Mouse (Mus musculus) frontal cortex, postnatal 36 days (tissue): ENCODE measurements around the gene Camta2.

Experiments used
- DNase-seq, 2 experiments: peaks; one replicate each; pipeline ENCODE4 v3.0.0; 2022; ENCODE audit warnings: low spot score in 2 of 2

Camta2 gene

DNA sequence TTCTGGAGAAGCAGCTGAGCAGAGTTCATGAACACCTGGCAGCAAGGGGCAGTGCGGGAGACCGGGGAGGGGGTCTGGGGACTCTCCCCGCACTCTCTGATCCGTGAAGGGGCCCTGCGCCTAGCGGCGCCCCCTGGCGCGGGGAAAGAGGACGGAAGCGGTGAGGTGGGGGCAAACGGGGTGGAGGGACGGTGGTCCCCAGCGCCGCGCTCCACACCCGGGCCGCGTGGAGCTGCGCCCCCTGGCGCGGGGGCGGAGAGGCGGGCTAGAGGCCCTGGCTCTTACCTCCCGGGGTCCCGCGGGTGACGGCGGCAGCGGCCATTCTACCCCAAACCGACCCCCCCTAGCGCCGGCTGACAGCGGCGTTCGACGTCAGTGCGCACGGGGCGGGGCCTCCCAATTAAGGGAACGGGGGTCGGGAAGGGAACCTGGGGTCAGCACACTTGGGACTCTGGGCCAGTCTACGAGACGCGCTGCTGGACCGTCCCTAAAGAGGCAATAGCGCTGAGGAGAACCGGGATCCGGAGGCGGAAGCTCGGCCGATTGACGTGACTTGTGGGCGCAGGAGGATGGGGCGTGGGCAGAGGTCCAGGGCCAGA is at the start of gene Camta2:
Camta2 (minus strand) TSS at position 505 of the 599 bp plus-strand sequence.
- peak; percentile 85 to 87 for DNase-seq

DNA sequence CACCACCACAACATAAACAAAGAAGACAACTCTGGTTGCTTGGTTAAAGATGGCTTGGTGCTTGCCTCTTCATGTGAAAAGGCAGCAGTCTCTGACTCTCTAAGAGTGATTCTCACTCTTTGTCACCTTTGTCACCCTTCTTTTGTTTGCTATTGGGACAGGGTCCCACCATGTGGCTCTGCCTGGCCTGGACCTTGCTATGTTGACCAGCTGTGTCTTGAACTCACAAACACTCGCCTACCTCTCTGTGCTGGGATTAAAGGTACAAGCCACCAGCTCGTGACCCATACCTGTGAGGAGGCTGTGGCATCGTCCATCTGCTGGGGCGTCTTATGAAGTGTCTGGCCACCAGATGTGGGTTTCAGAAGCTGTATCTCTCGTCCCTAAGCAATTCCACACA is 45.4 kb upstream of the Camta2 start:
- DNase-seq: no peak

GRCm38 (mm10) chr11:70731178-70731577 is 43.3 kb upstream of the Camta2 start:
- peak; percentile 49 to 66 for DNase-seq

DNA sequence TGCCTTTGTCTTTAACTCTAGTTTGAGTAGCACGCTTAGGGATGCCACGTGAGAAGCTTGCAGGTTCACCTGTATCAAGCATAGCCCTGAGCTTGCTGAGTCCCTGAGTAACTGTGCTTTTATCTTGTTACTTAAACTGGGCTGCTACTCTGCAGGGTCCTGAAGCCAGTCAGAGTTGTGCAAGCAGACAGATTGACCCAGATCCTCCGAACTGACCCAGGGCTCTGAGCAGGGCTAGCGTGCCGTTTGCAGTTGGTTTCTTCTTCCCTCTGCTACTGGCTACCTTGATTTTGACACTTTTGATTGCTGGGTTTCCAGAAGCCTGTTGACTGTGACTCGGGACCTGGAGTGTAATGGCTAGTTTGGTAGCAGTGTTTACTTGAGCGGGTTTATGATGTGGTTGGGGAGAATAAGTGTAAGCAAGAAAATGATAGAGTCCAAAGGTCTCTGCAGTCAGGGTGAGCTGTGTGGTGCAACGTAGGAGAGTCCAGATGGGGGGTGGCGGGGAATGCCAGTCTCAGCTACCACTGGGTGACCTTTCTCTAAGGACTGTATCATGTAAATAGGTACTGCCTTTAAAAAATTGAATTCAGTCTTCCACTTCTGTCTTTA is 42.6 kb upstream of the Camta2 start:
- DNase-seq: no peak

- no peak for DNase-seq
These were observed 39.5 kb upstream of the Camta2 start for GRCm38 (mm10) chr11:70727385-70727784.

DNA sequence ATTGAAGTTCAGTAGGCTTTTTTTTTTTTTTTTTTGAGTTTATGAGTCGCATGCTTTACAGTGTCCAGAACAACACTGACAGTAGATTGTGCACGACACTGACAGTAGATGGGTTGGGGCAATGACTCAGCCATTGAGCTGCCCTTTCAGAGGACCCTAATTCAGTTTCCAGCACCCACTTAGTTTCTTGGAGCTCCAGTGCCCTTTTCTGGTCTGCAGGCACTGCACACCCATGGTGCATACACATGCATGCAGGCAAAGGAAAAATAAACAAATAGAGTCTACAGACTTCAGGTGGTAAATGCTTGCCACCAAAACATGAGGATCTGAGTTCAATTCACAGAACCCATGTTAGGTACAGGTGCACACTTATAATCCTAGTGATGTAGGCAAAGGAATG is 38.7 kb upstream of the Camta2 start:
- DNase-seq: no peak

DNA sequence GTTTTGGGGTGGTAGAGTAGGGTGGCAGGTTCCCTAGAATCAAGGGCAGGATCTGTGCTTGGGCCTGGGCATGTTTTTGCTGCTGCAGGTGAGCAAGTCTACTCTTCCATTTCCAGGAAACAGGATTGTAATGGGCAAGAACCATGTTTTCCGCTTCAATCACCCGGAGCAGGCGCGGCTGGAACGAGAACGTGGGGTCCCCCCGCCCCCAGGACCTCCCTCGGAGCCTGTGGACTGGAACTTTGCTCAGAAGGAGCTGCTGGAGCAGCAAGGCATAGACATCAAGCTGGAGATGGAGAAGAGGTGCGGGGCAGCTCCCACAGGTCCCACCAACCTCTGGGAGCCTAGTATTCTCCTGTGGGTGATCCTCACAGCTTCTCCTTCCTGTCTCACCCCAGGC is 36.8 kb upstream of the Camta2 start:
- no peak for DNase-seq

GRCm38 (mm10) chr11:70721072-70721471 is 33.2 kb upstream of the Camta2 start:
- DNase-seq: no peak

- DNase-seq: no peak
These were observed 32.7 kb upstream of the Camta2 start for GRCm38 (mm10) chr11:70720567-70720966.

DNA sequence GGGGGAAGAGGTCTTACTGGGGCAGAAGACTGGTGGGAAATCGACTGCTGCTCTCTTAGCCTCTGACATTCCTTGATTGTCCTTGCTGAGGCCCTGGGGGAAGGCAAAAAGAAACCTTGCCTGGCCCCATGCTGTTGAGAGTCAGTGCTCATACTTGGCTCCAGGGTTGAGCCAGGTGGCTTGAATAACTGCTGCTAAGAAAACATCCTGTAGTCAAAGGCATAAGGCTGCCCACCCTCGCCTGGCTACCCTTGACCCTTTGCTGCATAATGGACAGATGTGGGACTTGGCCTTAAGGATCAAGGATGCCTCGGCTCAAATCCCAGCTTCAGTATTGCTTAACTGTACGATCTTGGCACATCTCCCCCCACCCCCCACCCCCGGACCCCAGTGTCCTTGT is 30.6 kb upstream of the Camta2 start:
- no peak for DNase-seq

DNA sequence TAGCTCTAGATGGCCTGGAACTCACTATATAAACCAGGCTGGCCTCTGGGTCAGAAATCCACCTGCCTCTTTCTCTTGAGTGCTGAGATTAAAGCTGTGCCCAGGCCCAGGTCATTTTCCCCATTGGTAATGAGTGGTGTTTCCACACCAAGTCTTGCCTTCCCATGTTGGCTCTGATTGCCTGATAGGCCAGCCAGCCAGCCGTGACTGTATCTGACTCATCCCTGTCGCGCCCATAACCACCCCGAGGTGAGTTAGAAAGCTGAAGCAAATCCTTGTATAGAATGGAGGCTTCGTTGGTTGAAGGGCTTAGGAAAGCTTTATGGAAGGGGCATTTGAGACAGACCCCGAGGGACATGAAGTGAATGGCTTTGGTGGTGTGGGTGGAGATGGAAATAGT is 27.9 kb upstream of the Camta2 start:
- DNase-seq: no peak

- no peak for DNase-seq
These were observed 25.3 kb upstream of the Camta2 start for GRCm38 (mm10) chr11:70713222-70713621.

GRCm38 (mm10) chr11:70711026-70711425 is 23.1 kb upstream of the Camta2 start:
- DNase-seq: no peak

GRCm38 (mm10) chr11:70706127-70706526 is 18.2 kb upstream of the Camta2 start:
- DNase-seq: no peak

DNA sequence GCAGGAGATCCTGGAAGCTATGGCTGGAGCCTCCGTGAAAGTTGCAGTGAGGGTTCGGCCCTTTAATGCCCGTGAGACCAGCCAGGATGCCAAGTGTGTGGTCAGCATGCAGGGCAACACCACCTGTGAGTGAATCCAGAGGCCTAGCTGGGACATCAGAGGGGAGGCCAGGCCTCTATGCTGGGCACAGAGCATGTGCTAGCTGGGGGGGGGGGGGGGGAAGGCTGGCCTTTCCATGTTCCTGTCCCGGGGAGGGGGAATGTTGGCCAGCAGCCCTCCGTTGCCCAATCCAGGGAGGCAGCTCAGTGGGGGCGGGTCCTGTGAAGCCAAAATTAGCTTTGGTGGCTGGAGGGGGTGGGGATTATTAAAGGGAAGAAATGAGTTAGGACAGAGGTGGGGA is 14.9 kb upstream of the Camta2 start:
- DNase-seq: no peak

GRCm38 (mm10) chr11:70701984-70702733 is 14.3 kb upstream of the Camta2 start:
- DNase-seq: no peak

DNA sequence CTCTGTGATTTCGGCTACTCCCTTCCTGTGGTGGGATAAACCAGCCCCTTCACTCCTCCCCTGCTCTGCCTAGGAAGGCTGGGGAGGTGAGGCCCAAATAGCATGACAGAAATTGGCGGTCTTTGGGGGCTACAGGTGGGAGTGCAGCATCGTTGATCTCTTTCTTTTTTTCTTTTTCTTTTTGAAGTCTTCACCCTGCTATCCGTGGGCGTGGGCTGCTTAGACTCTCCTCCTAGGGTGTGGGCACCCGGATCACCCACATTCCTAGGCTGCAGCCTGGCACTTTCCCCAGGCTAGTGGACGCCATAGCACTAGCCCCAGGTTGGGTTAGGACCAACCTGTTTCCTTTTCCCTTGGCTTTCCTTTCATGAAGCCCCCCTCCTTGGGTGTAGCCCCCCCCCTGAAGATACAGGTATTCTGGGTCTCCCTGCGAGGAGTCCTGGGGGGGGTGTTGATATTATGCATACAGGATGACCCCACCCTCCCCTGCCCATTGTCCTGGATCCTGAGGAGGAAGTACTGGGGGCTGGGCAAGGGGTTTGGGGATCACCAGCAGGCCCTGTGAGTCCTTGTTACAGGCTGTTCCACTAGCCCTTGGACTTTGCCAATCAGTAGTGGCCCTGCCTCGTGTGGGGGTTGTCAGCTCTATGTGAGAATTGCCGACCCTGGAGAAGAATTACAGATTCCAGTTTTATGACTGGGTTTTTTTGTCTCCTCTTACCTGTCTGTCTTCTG is 13.5 kb upstream of the Camta2 start:
- no peak for DNase-seq

- DNase-seq: peak; percentile 45 to 54
These were observed 12.7 kb upstream of the Camta2 start for GRCm38 (mm10) chr11:70700613-70701012.

- DNase-seq: peak; percentile 94 to 96
These were observed 12.0 kb upstream of the Camta2 start, which contains the start of the genes Inca1 and Kif1c for GRCm38 (mm10) chr11:70699722-70700556. Gene Inca1 (minus strand): TSS chr11:70700155. Gene Kif1c (plus strand): TSS chr11:70700548.

GRCm38 (mm10) chr11:70699051-70699450 is 11.1 kb upstream of the Camta2 start:
- DNase-seq: no peak

DNA sequence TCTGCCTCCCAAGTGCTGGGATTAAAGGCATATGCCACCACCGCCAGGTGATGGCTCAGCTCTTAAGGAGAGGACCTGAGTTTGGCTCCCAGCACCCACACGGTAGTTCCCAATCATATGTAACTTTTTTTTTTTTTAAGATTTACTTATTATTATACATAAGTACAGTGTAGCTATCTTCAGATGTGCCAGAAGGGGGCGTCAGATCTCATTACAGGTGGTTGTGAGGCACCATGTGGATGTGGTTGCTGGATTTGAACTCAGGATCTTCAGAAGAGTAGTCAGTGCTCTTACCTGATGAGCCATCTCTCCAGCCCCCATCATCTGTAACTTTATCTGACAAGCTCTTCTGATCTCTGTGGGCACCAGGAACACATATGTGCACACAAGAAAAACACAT is 9.5 kb upstream of the Camta2 start:
- DNase-seq: no peak
